Mouse (Mus musculus): ENCODE measurements around the gene Vmn1r198.
"Not testable (repeated sequence)": the region's sequence is repeated elsewhere in the genome, so short reads cannot be mapped to it uniquely, and the experiment has no call there.

Gene Vmn1r198
- long read RNA-seq, experiment 1, result 0 reads
- long read RNA-seq, experiment 2, result 0 reads

DNA sequence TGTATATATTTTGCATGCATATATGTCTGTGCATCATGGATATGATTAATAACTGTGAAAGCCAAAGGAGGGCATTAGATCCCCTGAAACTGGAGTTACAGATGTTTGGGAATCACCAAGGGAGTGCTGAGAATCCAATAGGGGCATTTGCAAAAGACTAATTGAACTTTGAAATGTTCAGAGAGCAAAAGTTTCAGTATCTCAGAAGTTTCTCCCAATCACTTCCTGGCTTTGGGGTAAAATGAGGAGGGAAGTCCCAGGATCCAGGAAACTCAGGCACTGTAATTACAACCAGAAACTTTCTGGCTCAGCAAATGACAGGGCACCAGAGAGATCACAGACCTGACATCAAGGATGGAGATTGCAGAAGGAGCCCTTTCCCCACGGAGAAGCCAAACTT is at the start of gene Vmn1r198:
Gene Vmn1r198 (plus strand): TSS at position 301 of the 400 bp plus-strand sequence.
- intact Hi-C loops (cut with DNase I), result no loop called here

GRCm38 (mm10) chr13:22308075-22308474 is 42.1 kb upstream of the Vmn1r198 start:
- intact Hi-C loops (cut with DNase I), result not testable (repeated sequence)

DNA sequence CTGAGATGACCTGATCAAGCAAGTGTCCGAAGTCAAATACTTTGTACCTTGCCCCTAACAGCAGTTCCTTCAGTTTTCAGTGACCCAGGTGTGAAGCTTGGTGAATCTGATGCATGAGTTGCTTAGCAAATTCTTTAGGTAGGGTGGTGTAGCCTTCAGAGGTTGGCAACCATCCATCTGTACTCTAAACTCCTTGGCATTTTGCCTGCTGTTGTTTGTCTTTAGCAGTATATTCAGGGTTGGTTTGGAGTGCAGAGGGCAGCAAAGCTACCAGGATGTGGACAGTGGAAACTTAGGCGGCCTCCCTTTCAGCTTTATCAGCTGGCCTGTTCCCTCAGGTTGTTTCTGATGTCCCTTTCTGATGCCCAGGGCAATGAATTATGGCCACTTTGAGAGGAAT is 34.8 kb upstream of the Vmn1r198 start:
- intact Hi-C loops (cut with DNase I), result no loop called here

DNA sequence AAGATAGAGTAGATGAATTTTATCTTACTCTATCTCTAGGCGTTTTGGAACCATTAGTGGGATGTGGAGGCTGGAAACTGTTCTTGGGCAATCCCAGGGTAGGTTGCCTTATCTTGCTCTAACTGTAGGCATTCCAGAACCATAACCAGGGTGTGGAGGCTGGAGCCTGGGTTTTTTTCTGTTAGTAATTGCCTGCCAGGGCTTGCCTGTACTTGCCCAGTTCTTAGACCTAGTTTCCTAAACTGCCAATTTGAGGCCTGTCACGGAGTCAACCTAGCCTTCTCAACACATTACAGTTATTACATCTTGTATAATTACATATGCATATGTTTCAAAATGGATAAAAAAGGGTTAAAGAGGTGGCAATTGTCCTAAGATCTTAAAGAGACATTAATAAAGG is 32.8 kb upstream of the Vmn1r198 start:
- intact Hi-C loops (cut with DNase I), result no loop called here

GRCm38 (mm10) chr13:22320091-22320490 is 30.1 kb upstream of the Vmn1r198 start:
- intact Hi-C loops (cut with DNase I), result no loop called here

DNA sequence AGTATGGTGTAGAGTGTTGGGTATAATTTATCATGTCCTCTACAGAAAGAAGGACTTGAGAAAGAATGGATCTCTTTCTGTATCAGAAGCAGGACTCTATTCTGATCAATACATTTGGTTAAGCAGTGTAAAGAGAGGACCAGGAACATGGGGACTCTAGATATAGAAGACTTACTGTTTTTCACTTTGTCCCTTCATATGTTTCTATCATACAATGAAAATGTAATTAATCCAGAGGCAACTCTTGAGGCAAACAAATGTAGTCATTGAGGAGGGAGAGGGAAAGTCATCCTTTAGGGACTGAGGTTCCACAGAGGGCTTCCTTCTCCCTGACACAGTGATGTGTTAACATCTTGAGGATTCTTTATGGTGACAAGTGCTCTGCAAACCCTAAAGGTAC is 25.9 kb upstream of the Vmn1r198 start, which contains the start of gene Vmn1r197:
Gene Vmn1r197 (plus strand): TSS at position 301 of the 400 bp plus-strand sequence.
- intact Hi-C loops (cut with DNase I), result no loop called here

DNA sequence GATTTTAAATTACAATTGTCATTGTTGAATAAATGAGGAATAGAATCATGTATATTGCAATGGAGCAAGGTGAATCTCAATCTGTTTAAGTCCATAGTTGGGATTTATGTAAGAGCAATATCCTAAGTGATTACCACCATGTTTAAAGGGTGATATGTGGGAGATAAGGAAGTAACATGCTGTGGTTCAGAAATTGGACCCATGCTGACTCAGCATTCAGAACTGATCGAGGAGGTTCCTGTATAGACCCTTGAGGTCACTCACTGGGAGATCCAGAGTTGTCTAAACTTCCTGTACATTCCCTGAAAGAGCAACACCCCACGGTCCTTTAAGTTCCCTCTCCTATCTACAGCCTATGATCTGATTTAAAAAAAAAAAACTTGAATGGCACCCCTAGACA is 16.9 kb upstream of the Vmn1r198 start:
- intact Hi-C loops (cut with DNase I), result no loop called here

DNA sequence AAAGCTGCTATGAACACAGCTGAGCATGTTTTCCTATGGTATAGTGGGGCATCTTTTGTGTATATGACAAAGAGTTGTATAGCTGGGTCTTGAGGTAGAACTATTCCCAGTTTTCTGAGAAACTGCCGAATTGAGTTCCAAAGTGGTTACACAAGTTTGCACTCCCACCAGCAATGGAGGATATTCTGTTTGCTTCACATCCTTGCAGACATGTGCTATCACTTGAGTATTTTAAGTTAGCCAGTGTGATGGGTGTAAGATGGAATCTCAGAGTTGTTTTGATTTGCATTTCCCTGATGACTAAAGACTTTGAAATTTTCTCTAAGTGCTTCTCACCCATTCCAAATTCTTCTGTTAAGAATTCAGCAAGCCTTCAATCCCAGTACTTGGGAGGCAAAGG is 14.6 kb upstream of the Vmn1r198 start:
- intact Hi-C loops (cut with DNase I), result no loop called here

DNA sequence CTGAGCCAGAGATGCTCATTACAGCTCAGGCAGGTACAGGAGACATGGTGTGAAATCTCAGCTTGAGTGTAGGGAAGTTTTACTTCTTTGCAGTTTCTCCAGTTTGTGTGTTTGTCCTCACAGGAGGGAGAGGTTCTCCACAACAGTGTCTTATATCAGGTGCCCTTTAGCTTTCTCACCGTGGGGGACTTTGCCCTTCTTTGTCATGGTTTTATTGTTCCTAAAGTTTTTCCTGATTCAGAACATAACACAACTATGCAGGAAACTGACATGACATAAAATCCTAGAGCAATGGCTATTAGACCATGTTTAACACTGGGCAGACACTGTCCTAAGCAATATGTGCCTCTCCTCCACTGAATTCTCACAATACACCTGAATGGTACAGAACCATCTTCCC is 649 bp downstream of the Vmn1r198 start:
- intact Hi-C loops (cut with DNase I), result no loop called here

- intact Hi-C loops (cut with DNase I), result no loop called here
Observed at GRCm38 (mm10) chr13:22379518-22379917, 29.4 kb downstream of the Vmn1r198 start, which contains the start of gene Vmn1r199. Gene Vmn1r199 (plus strand): TSS chr13:22379818.

GRCm38 (mm10) chr13:22381128-22381527 is 31.0 kb downstream of the Vmn1r198 start:
- intact Hi-C loops (cut with DNase I), result not testable (repeated sequence)

- intact Hi-C loops (cut with DNase I), result no loop called here
Observed at GRCm38 (mm10) chr13:22383401-22383800, 33.2 kb downstream of the Vmn1r198 start.

DNA sequence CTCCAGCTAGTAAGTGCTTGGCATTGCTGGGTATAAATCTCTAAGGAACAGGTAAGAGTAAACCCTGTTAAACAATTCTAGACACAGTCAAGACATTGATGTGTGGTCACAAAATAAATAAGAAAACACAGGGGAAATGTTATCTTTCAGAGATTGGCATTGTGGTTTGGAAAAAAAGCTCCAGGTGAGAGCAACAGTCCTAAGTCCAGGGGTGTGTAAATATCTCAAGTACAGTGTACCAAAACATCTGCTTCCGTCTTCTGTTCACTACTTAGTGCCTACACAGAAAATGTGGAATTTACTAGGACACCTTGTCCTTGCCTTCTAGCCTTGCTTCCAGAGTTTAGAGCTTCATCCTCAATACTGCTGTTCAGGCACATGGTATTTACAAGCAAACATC is 36.9 kb downstream of the Vmn1r198 start:
- intact Hi-C loops (cut with DNase I), result no loop called here

- intact Hi-C loops (cut with DNase I), result no loop called here
Observed at GRCm38 (mm10) chr13:22390073-22390472, 39.9 kb downstream of the Vmn1r198 start, which contains the start of gene Vmn1r200. Gene Vmn1r200 (plus strand): TSS chr13:22390373.

GRCm38 (mm10) chr13:22402978-22403377 is 52.8 kb downstream of the Vmn1r198 start:
- intact Hi-C loops (cut with DNase I), result no loop called here

All from adrenal gland (tissue).